Comparison of ENCODE assay signal across 19 mouse cellular contexts in genomic region chr6:89658931-89659330, GRCm38 (mm10). TPM values are rescaled to one million over a fixed set of nuclear protein-coding genes. Genes with fewer than 3 reads are reported as not detected.
"Had no signal": no experiment of that assay in that cellular context is flagged by ENCODE, and none has a peak within 500 bp of the region (broad histone marks: within the 10 kb centered on the region; RNA-seq: fewer than 3 reads in every experiment).

No protein-coding gene starts in this region.

- H3K27ac ChIP-seq: lung, embryonic 15.5 days; macrophage; midbrain, embryonic 13.5 days; midbrain, embryonic 15.5 days; neural tube, embryonic 12.5 days; stomach, embryonic 15.5 days; stomach, postnatal 0 days had no signal

- H3K27me3 ChIP-seq: lung, embryonic 15.5 days; midbrain, embryonic 13.5 days; midbrain, embryonic 15.5 days; neural tube, embryonic 12.5 days; stomach, embryonic 15.5 days had no signal

- H3K4me2 ChIP-seq: lung, embryonic 15.5 days; midbrain, embryonic 11.5 days; midbrain, embryonic 13.5 days; midbrain, embryonic 15.5 days; neural tube, embryonic 12.5 days; stomach, embryonic 15.5 days had no signal

- H3K4me3 ChIP-seq: lung, embryonic 15.5 days; megakaryocyte, embryonic 14.5 days; midbrain, embryonic 13.5 days; midbrain, embryonic 15.5 days; neural tube, embryonic 12.5 days; stomach, embryonic 15.5 days had no signal

- H3K9me3 ChIP-seq: lung, embryonic 15.5 days; midbrain, embryonic 13.5 days; midbrain, embryonic 15.5 days; neural tube, embryonic 12.5 days; stomach, embryonic 15.5 days had no signal

- H3K4me1 ChIP-seq: lung, embryonic 15.5 days; midbrain, embryonic 13.5 days; midbrain, embryonic 15.5 days; neural tube, embryonic 12.5 days; stomach, embryonic 15.5 days had no signal

- DNase-seq: lung, adult 2 months; thymus, adult 2 months had no signal

- H3K9ac ChIP-seq: lung, embryonic 15.5 days; midbrain, embryonic 13.5 days; midbrain, embryonic 15.5 days; neural tube, embryonic 12.5 days; stomach, embryonic 15.5 days had no signal

- H3K36me3 ChIP-seq: lung, embryonic 15.5 days; midbrain, embryonic 15.5 days; stomach, embryonic 15.5 days had no signal

- ATAC-seq: midbrain, embryonic 13.5 days; midbrain, embryonic 15.5 days had no signal

RNA-seq across cellular contexts. Expression of gene Vmn1r40, which starts 48.4 kb away (rescaled TPM):
- total RNA-seq: megakaryocyte progenitor cell, adult 5-6 weeks; midbrain, postnatal 0 days; monocyte, adult 5-6 weeks; neutrophil, adult 5-6 weeks had no signal
- polyA plus RNA-seq: lung, adult 2 months; lung, embryonic 15.5 days; lung, postnatal 0 days; macrophage; midbrain, embryonic 11.5 days; midbrain, embryonic 13.5 days; midbrain, embryonic 15.5 days; midbrain, postnatal 0 days; neural tube, embryonic 12.5 days; neural tube, embryonic 14.5 days; spleen, adult 2 months; stomach, embryonic 15.5 days; stomach, postnatal 0 days; thymus, adult 2 months; urinary bladder, adult 2 months had no signal
